Mouse (Mus musculus) embryonic facial prominence, embryonic 13.5 days (tissue): ENCODE results near the gene Gm14443. TPM values are rescaled to one million over a fixed set of nuclear protein-coding genes. Genes with fewer than 3 reads are reported as not detected.
"Not testable (repeated sequence)": the region's sequence is repeated elsewhere in the genome, so short reads cannot be mapped to it uniquely, and the experiment has no call there.

ENCODE experiments used
- ATAC-seq: fragments of 200-750 bp; cut with Nextera tagmentation; 2 replicates; pipeline ENCODE4 v1.8.0; 2017; ENCODE audit warnings: low read depth; ENCODE audit not compliant: insufficient number of reproducible peaks, insufficient read depth, low FRiP score, low TSS enrichment
- H3K27ac ChIP-seq: fragments of 300-500 bp; sonication (generic); 2 replicates; pipeline ENCODE4 v1.5.1; 2015; ENCODE audit warnings: moderate library complexity, mild to moderate bottlenecking, inconsistent platforms
- H3K27me3 ChIP-seq: fragments of 300-500 bp; sonication (generic); 2 replicates; pipeline ENCODE4 v1.6.1; 2015; ENCODE audit warnings: mild to moderate bottlenecking, inconsistent platforms
- H3K36me3 ChIP-seq: fragments of 300-500 bp; sonication (generic); 2 replicates; pipeline ENCODE4 v1.6.1; 2015; ENCODE audit warnings: mild to moderate bottlenecking, inconsistent platforms
- H3K4me1 ChIP-seq: fragments of 300-500 bp; sonication (generic); 2 replicates; pipeline ENCODE4 v1.6.1; 2015; ENCODE audit warnings: inconsistent platforms
- H3K4me2 ChIP-seq: fragments of 300-500 bp; sonication (generic); 2 replicates; pipeline ENCODE4 v1.6.1; 2015; ENCODE audit warnings: moderate library complexity, mild to moderate bottlenecking, inconsistent platforms
- H3K4me3 ChIP-seq: fragments of 300-500 bp; sonication (generic); 2 replicates; pipeline ENCODE4 v1.5.1; 2015; ENCODE audit warnings: mild to moderate bottlenecking, inconsistent platforms
- H3K9ac ChIP-seq: fragments of 300-500 bp; sonication (generic); 2 replicates; pipeline ENCODE4 v1.6.1; 2015; ENCODE audit warnings: mild to moderate bottlenecking, inconsistent platforms
- H3K9me3 ChIP-seq: fragments of 300-500 bp; sonication (generic); 2 replicates; pipeline ENCODE4 v1.6.1; 2016; ENCODE audit warnings: inconsistent platforms
- WGBS: fragments of 180-500 bp; shearing (Covaris S2); methylation state at CpG from one replicate; pipeline ENCODE4 v1.1.7; 2015; ENCODE audit warnings: mixed read lengths; 5-methylcytosine and 5-hydroxymethylcytosine counted together
- polyA plus RNA-seq: library from polyadenylated mRNA; unstranded; fragments of >200 nt; fragmentation: Nextera tagmentation; extraction: Ambion mirVana; gene quantifications from 2 replicates; pipeline ENCODE4 v1.2.1, GENCODE M21; 2015

Gene Gm14443
- 1.8 and 2.0 TPM in 2 replicates for polyA plus RNA-seq

- H3K9ac ChIP-seq, H3K9me3 ChIP-seq, H3K36me3 ChIP-seq, ATAC-seq, H3K27me3 ChIP-seq, H3K4me3 ChIP-seq, H3K4me1 ChIP-seq, H3K27ac ChIP-seq, H3K4me2 ChIP-seq: not testable (repeated sequence)
- WGBS: 78% methylated on average over 12 of the region's 12 CpGs
Observed at GRCm38 (mm10) chr2:175175401-175176180, at the start of gene Gm14443. Gene Gm14443, minus strand, starts transcription at chr2:175175871.

GRCm38 (mm10) chr2:175206732-175207131 is 31.1 kb upstream of the Gm14443 start, which contains the start of gene Gm14391:
Gene Gm14391, minus strand, starts transcription at chr2:175206917.
- H3K4me2 ChIP-seq, ATAC-seq, H3K4me3 ChIP-seq, H3K27ac ChIP-seq, H3K36me3 ChIP-seq, H3K4me1 ChIP-seq, H3K27me3 ChIP-seq, H3K9ac ChIP-seq, H3K9me3 ChIP-seq: not testable (repeated sequence)
- no CpG with 5 or more reads among the region's 7 CpGs for WGBS

- not testable (repeated sequence) for ATAC-seq, H3K27me3 ChIP-seq, H3K4me1 ChIP-seq, H3K36me3 ChIP-seq, H3K4me2 ChIP-seq, H3K27ac ChIP-seq, H3K9me3 ChIP-seq, H3K4me3 ChIP-seq, H3K9ac ChIP-seq
- 59% methylated on average over 1 of the region's 1 CpGs for WGBS
Observed at GRCm38 (mm10) chr2:175179008-175179407, 3.3 kb upstream of the Gm14443 start.

DNA sequence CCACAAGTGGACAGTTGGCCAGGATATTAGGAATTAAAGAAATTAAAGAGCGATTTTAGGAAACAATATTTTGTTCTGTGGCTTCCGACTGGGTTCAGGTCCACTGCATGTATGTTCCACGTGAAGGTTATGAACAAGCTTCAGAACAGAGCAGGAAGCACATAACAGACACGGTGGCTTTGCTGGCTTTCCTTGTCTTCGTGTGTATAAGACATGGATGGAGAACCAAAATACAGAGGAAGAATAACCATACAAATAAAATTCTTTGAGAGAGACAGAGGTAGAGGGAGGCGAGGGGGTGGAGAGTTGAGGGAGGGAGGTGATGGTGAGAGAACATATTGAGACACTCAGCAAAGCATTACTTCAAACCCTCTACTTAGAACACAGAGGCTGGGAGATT is 641 bp upstream of the Gm14443 start:
- ATAC-seq: no peak
- Histone ChIP-seq H3K4me2 (no peak overlapping the region), H3K4me1 (no peaks in the 10 kb centered on the region), H3K27ac (no peak overlapping the region), H3K27me3 (no peaks in the 10 kb centered on the region), H3K9me3 (no peaks in the 10 kb centered on the region; the same call in 1 of the 2 replicates), H3K9ac (no peak overlapping the region), H3K36me3 (no peaks in the 10 kb centered on the region), H3K4me3 (no peak overlapping the region)
- 81% methylated on average over 6 of the region's 6 CpGs for WGBS

DNA sequence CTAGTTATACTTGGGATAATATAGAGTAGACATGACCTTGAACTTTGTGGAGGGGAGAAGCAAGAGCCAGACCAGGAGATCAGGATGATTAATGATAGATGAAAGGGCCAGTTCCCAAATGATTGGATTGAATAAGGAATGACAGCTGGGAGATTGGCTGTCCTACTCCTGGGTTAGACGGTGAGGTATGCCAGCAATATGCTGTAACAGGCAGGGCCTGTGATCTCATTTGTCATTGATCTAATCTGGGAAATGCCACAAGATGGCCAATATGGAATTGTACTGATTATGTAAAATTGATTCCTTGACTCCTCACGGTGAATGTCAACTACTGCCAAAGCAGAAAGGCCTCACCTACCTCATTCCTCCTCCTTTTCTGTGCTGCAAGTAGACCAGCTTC is 1.6 kb downstream of the Gm14443 start:
- not testable (repeated sequence) for H3K27me3 ChIP-seq, H3K27ac ChIP-seq, H3K9ac ChIP-seq, H3K4me1 ChIP-seq, H3K9me3 ChIP-seq, H3K4me3 ChIP-seq, H3K36me3 ChIP-seq, ATAC-seq, H3K4me2 ChIP-seq
- 94% methylated on average over 2 of the region's 2 CpGs for WGBS

DNA sequence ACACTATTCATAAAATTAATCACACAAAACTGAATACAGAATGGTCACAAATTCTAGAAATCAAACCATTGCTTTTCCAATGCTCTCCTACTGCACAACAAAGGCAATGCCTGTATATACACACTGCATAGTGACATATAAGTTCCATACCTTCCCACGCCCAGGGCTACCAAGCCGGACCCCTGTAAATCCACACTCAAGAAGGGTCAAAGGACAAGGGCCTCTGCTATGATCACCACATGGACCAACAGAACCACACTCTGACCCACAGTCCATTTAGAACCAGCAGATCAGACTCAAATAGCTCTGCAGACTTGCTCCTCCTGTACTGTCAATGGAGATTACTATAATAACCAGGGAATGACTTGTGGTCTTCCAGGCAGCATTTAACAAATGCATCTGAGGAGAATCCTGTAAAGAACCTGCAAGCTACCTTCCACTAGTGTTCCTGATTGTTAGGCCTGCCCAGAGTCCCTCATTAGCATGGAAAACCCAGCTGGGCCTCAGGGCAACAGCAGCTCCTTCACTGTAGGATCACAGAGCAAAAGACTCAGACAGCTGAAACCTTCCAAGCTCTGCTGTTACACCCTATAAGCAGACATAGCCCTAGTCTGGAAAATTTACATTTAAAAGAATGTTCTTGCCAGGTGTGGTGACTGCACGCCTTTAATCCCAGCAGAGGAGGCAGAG is 2.6 kb downstream of the Gm14443 start:
- not testable (repeated sequence) for H3K36me3 ChIP-seq, H3K27me3 ChIP-seq, H3K9ac ChIP-seq, ATAC-seq, H3K27ac ChIP-seq, H3K4me2 ChIP-seq, H3K9me3 ChIP-seq, H3K4me1 ChIP-seq, H3K4me3 ChIP-seq
- WGBS: 88% methylated on average over 3 of the region's 3 CpGs

DNA sequence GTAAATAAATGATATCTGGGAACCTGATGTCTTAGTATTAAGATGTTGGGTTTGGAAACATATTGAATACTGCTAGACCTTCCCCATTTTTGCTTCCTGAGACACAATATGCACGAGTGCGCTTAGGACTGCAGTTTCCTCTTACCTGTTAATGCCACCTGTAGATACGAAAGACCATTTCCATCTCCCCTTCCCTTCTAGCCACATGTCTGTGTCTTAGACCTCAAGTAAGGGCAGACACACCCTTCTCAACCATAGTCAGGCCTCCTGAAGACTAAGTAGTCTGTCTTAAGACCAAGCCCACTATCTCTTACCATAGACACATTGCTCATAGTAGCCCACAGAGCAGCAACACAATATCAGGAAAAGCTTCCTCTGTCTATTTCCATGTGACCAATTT is 3.5 kb downstream of the Gm14443 start:
- ATAC-seq: no peak

DNA sequence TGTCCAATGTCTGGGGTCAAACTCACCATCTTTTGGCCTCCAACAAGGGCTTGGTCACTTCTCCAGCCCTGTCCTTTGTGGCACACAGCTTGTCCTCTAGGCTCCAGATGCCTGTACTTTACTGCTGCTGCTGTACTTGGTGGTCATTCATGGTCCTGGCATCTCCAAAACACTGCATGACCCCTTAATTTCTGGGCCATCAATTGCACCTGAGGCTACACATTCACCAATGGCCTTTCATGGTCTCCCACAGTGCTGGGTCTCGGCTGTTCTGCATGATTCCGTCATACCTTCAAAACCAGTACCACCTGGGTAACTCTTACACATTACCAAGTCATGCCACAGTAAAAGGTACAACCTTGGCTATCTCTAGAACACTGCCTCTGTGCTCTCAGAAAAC is 8.8 kb downstream of the Gm14443 start:
- H3K4me2 ChIP-seq, H3K27ac ChIP-seq, ATAC-seq, H3K9me3 ChIP-seq, H3K9ac ChIP-seq, H3K4me3 ChIP-seq, H3K36me3 ChIP-seq, H3K4me1 ChIP-seq, H3K27me3 ChIP-seq: not testable (repeated sequence)
- WGBS: 78% methylated on average over 2 of the region's 2 CpGs

More for the DNA sequence above, 3.5 kb downstream of the Gm14443 start:
- no peaks in the 10 kb centered on the region for H3K9me3 ChIP-seq
- no peak overlapping the region for H3K4me3 ChIP-seq
- H3K27me3 ChIP-seq: no peaks in the 10 kb centered on the region
- no peak overlapping the region for H3K27ac ChIP-seq
- no peak overlapping the region for H3K9ac ChIP-seq
- no peaks in the 10 kb centered on the region for H3K4me1 ChIP-seq
- no peak overlapping the region for H3K4me2 ChIP-seq
- WGBS: 80% methylated on average over 3 of the region's 3 CpGs
- no peaks in the 10 kb centered on the region for H3K36me3 ChIP-seq

DNA sequence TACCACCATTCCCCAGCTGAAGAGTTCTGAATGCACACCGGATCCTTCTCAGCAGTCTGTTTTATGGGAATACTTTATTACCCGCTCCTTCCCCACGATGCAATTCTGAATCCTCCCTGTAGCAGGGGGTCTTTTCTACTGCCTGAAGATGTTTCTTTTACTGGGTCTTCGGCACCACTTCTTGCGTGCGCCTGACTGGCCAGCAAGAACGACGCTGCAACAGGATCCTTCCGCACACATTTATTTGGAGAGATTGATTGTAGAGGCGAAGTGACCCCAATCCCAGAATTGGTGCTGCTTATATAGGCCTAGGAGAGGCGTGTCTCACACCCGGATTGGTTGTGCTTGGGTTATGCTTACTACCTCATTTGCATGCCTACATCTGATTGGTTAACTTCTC is 10.6 kb downstream of the Gm14443 start:
- ATAC-seq, H3K4me1 ChIP-seq, H3K36me3 ChIP-seq, H3K27me3 ChIP-seq, H3K4me2 ChIP-seq, H3K9me3 ChIP-seq, H3K9ac ChIP-seq, H3K4me3 ChIP-seq, H3K27ac ChIP-seq: not testable (repeated sequence)
- WGBS: 96% methylated on average over 12 of the region's 12 CpGs

- H3K27me3 ChIP-seq, H3K9ac ChIP-seq, H3K36me3 ChIP-seq, H3K4me1 ChIP-seq, H3K4me3 ChIP-seq, H3K27ac ChIP-seq, ATAC-seq, H3K4me2 ChIP-seq: not testable (repeated sequence)
- H3K9me3 ChIP-seq: peaks cover 24% of the 10 kb centered on the region
- 86% methylated on average over 4 of the region's 4 CpGs for WGBS
Observed at GRCm38 (mm10) chr2:175161438-175161837, 14.2 kb downstream of the Gm14443 start.

GRCm38 (mm10) chr2:175158642-175159041 is 17.0 kb downstream of the Gm14443 start:
- WGBS: 81% methylated on average over 3 of the region's 3 CpGs

GRCm38 (mm10) chr2:175156696-175157095 is 19.0 kb downstream of the Gm14443 start:
- no peak overlapping the region for H3K4me2 ChIP-seq
- no peaks in the 10 kb centered on the region for H3K4me1 ChIP-seq
- ATAC-seq: no peak
- no peak overlapping the region for H3K27ac ChIP-seq
- peaks cover 26% of the 10 kb centered on the region for H3K9me3 ChIP-seq
- no peaks in the 10 kb centered on the region for H3K27me3 ChIP-seq
- H3K9ac ChIP-seq: no peak overlapping the region
- H3K4me3 ChIP-seq: no peak overlapping the region
- no peaks in the 10 kb centered on the region for H3K36me3 ChIP-seq
- WGBS: 90% methylated on average over 13 of the region's 13 CpGs

More at GRCm38 (mm10) chr2:175158642-175159041, 17.0 kb downstream of the Gm14443 start:
- H3K27ac ChIP-seq: no peak overlapping the region
- H3K9ac ChIP-seq: no peak overlapping the region
- H3K4me3 ChIP-seq: no peak overlapping the region
- no peak overlapping the region for H3K4me2 ChIP-seq
- no peaks in the 10 kb centered on the region for H3K36me3 ChIP-seq
- no peaks in the 10 kb centered on the region for H3K4me1 ChIP-seq
- ATAC-seq: no peak
- H3K27me3 ChIP-seq: no peaks in the 10 kb centered on the region
- H3K9me3 ChIP-seq: peaks cover 26% of the 10 kb centered on the region
